Mouse (Mus musculus): Measurements from ENCODE around the gene Pdzrn3. TPM values are rescaled to one million over a fixed set of nuclear protein-coding genes. Genes with fewer than 3 reads are reported as not detected.

The Pdzrn3 gene
- total RNA-seq, 2 experiments from 2014 or later: 7.2 to 7.3 TPM

- DNase-seq (ENCODE audit: low spot score in 2 of 2): peak in 1 of 2 experiments; percentile 41
Measured at GRCm38 (mm10) chr6:101263544-101263943, 114.2 kb downstream of the Pdzrn3 start.

GRCm38 (mm10) chr6:101261513-101261912, 116.2 kb downstream of the Pdzrn3 start:
- DNase-seq (ENCODE audit: low spot score in 2 of 2): peak in 1 of 2 experiments; percentile 62

GRCm38 (mm10) chr6:101259411-101259810, 118.3 kb downstream of the Pdzrn3 start:
- no peak for DNase-seq (ENCODE audit: low spot score in 2 of 2)

- DNase-seq (ENCODE audit: low spot score in 2 of 2): no peak
Measured at GRCm38 (mm10) chr6:101257418-101257817, 120.3 kb downstream of the Pdzrn3 start.

- DNase-seq (ENCODE audit: low spot score in 2 of 2): no peak
Measured at GRCm38 (mm10) chr6:101254652-101255051, 123.0 kb downstream of the Pdzrn3 start.

- DNase-seq (ENCODE audit: low spot score in 2 of 2): peak; percentile 24 to 45
Measured at GRCm38 (mm10) chr6:101251916-101252603, 125.6 kb downstream of the Pdzrn3 start.

- DNase-seq (ENCODE audit: low spot score in 2 of 2): no peak
Measured at GRCm38 (mm10) chr6:101251160-101251559, 126.5 kb downstream of the Pdzrn3 start.

- no peak for DNase-seq (ENCODE audit: low spot score in 2 of 2)
Measured at GRCm38 (mm10) chr6:101246137-101246536, 131.6 kb downstream of the Pdzrn3 start.

DNA sequence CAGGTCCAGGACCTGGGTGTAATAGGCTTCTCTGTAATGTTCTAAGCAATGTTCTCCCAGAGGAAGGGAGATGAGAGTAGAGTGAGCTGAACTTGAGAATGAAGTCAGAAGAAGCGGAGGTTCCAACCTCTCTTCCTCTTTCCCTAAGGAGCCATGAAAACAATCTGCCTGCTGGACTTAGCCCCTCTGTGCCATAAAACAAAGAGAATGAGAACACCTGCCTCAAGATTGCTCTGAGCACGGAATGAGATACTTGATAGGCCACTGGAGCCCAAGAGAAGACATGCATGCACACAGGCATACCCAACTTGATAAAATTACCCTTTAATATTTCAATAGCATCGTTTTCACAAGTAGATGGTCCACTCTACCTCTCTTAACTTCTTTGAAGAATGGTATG, 133.3 kb downstream of the Pdzrn3 start:
- DNase-seq (ENCODE audit: low spot score in 2 of 2): no peak

DNA sequence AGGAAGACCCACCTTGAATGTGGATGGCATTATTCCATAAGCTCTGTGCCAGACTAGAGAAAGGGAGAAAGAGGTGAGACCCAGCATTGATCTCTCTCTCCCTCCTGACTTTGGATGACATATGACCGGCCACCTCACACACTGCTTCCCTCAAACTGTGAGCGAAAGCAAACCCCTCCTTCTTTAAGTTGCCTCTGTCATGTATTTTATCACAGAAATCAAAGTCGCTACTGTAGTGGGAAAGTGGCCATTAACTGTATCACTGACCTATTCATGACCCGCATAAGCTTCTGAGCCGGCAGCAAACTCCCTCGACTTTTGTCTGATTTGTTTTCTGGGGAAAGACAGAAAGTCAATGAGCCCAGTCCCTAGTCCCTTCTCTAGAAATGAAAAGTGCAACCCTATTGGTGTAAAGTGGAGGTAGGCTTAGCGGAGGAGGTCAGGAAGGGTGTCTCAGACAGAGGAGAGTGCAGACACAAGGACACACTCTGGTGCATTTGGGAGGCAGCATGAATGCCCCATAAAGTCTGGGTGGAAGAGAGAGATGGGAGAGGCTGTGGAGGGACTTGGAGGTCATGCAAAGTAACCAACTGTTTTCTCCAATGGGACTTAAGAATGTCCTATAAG, 134.4 kb downstream of the Pdzrn3 start:
- no peak for DNase-seq (ENCODE audit: low spot score in 2 of 2)

DNA sequence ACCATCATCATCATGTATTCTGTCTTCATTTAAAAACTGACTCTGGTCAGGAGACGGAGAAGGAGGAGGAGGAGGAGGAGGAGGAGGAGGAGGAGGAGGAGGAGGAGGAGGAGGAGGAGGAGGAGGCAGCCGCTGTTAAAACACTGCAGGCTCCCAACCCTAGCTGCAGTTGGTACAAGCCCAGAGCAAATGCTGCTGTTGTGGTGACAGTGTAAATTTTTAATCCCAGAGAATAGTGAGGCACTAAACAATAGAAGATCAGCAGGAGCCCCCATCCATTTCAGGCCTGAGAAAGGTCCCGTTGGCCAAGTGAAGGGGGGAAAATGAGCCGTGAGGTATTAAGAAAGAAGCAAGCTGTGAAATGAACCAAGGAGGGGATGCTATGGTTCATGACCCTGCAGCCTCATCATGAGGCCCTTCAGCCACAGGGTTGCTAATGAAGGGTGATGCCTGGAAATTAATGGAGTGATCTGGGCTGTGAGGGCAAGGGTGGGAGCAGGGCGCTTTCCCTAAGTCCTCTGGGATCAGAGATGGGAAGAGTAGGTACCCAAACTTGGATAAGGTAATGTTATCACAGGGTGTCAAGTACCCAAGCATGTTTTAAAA, 141.0 kb downstream of the Pdzrn3 start:
- no peak for DNase-seq (ENCODE audit: low spot score in 2 of 2)

- DNase-seq (ENCODE audit: low spot score in 2 of 2): no peak
Measured at GRCm38 (mm10) chr6:101236230-101236629, 141.5 kb downstream of the Pdzrn3 start.

- DNase-seq (ENCODE audit: low spot score in 2 of 2): no peak
Measured at GRCm38 (mm10) chr6:101234349-101234748, 143.3 kb downstream of the Pdzrn3 start.

DNA sequence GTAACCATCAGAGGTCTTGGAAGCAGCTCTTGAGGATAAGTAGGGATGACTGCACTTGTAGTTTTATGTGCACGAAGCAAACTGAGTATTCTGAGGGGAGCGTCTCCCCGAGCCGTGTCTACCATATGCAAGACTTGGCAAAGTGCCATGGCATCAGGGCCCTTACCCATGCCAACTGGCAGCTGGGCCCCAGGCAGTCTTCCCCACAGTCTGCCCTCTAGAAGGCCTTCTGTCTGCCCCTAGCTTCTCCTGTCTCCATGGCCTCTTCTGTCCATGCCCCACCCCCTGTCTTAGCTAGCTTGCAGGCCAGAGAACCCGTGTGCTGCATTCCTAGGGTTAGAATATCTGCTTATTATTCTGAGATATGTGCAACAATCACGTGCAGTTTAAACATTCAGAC, 144.0 kb downstream of the Pdzrn3 start:
- no peak for DNase-seq (ENCODE audit: low spot score in 2 of 2)

DNA sequence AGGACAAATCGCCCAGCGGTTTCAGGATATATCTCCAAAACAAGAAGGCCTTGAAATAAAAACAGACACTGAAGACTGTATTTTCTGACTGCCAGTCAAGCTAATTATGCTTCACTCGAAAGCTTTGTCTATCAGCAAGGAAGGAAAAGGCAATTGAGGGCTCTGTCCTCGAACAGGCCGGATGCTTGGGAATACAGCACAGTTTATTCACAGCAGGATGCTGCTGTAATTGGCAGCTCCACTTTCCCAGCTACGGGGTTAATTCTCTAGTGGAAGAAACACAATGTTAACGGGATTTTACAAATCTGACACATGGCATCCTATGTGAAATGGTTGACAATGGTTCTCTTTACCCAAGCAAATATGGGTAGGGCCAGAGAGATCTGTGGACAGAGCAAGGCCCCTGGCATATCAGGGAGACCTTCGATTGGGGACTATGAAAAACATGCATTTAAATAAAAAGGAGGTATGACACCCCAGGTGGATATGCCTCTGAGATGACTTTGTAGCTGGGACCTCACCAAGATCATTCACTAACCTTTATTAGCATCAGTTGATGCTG, 150.3 kb downstream of the Pdzrn3 start:
- no peak for DNase-seq (ENCODE audit: low spot score in 2 of 2)

GRCm38 (mm10) chr6:101220307-101220706, 157.4 kb downstream of the Pdzrn3 start:
- no peak for DNase-seq (ENCODE audit: low spot score in 2 of 2)

GRCm38 (mm10) chr6:101219004-101219403, 158.7 kb downstream of the Pdzrn3 start:
- no peak for DNase-seq (ENCODE audit: low spot score in 2 of 2)

DNA sequence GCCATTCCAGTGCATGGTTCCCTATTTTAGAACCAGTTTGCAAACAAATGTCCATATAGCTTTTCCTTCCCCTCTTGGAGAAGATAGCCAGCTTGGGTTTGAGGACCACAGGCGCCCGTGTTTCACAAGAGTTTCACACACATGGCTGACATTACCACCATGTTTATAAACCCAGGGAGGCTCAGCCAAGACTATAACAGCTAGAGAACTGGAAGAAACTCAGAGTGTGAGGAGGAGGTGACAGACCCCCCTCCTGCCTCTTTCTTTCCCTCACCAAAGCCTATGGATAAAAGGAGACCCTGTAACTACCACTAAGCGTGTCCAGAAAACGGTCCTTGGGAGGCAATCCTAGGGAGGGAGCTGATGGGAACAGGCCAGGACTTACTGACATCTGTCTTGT, 159.5 kb downstream of the Pdzrn3 start:
- no peak for DNase-seq (ENCODE audit: low spot score in 2 of 2)

GRCm38 (mm10) chr6:101217756-101218155, 159.9 kb downstream of the Pdzrn3 start:
- DNase-seq (ENCODE audit: low spot score in 2 of 2): no peak

DNA sequence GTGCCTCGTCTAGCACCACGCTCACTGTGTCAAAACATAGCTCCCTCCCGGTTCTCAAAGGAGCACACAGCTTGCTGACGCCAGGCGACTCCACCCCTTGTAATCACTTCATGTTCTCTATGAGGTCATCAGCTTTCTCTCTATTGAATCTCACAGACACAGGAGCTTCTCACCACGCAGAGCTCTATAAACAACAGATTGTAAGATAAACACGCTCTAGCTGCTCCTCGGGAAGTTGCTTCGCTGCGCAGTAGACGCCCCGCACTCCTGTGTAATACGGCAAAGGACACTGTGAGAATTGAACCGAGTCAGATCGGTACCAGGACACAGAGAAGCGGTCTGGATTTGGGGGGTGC, 162.3 kb downstream of the Pdzrn3 start:
- peak; percentile 8 to 34 for DNase-seq (ENCODE audit: low spot score in 2 of 2)

DNA sequence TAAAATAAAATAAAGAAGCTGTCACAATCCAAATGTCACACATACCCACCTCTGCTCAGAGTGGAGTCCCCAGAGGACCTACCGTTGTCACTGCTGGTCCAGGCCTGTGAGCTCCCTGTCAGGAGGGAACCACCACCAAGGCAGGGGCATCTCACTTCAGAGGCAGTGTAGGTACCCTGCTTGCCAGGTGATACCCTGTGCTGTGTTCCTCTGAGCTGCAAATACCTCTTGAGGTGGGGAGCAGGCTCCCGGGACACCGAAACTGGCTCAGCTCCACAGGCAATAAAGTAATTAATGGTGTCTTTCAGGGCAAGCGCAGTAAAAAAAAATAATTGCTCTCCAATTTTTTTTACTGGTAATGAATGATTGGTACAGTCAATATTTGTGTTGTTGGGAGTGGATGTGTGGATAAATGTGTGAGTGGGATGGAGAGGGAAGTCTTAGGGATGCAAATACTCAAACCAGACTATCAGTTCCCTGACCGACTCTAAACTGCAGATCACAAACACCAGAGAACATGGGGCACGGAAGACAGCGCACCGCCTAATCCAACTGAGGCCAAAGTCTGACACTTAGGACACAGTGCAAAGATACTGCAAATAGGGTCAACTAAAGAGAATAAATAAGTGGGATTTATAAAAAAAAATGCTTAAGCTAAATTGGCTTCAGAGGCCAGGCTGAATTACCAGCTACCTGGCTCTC, 162.8 kb downstream of the Pdzrn3 start:
- no peak for DNase-seq (ENCODE audit: low spot score in 2 of 2)

DNA sequence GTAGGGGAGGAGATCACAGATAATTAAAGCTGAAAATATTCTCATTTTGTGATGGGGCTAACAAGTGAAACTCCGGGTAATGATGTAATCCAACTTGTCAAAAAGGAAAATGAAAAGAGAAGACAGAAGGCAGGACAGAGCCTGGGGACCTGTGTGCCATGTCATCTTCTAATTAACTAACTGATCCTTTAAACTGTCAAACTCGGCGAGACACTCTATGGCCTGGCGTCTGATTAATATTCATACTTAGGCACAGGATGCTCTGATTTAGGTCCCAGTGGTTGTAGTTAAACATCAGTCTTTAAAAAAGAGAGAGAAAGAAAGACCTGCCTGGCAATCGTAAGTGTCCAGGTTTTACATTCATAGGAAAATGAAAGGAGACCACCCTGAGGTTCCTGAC, 164.6 kb downstream of the Pdzrn3 start:
- DNase-seq (ENCODE audit: low spot score in 2 of 2): no peak

All from layer of hippocampus, adult 18-20 months (tissue).